Mouse (Mus musculus): ENCODE results near the gene Gm21637. TPM values are rescaled to one million over a fixed set of nuclear protein-coding genes. Genes with fewer than 3 reads are reported as not detected.
"Not testable (repeated sequence)": the region's sequence is repeated elsewhere in the genome, so short reads cannot be mapped to it uniquely, and the experiment has no call there.

Gm21637 gene
- polyA plus RNA-seq (2015; fragmentation: Nextera tagmentation; extraction: Ambion mirVana) = not detected in 2 replicates

DNA sequence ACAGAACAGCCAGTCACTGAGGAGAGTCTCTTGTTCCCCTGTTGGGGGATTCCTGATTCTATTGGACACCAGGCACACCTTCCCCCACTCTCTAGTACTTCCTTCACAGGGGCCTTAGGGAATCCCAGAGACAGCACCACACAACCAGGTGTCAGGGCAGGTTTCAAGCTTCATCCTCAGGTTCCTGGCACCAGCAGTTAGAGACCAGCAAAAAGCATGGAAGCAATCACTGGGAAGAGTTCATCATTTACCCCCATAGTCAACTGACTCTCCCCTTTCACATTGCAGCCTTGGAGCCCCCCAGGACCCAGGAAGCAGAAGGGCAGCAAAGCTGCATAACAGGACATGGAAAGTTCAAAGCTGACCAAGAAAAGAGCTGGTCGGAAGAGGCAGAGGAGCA, at the start of gene Gm21637:
TSS of gene Gm21637 (plus strand) at position 301 of the 400 bp plus-strand sequence.
- not testable (repeated sequence) for ATAC-seq; H3K36me3 ChIP-seq (ENCODE audit: insufficient read depth, low read length); H3K27me3 ChIP-seq (replicated peaks; ENCODE audit: insufficient read depth, low read length); H3K4me1 ChIP-seq (ENCODE audit: insufficient read depth, low read depth, low read length); H3K4me2 ChIP-seq (replicated peaks; ENCODE audit: low read depth, low read length); H3K9ac ChIP-seq (replicated peaks; ENCODE audit: low read depth); H3K9me3 ChIP-seq (ENCODE audit: low read length); DNase-seq (ENCODE audit: low spot score); H3K4me3 ChIP-seq (ENCODE audit: low read depth, low read length); H3K27ac ChIP-seq (ENCODE audit: low read length)
- WGBS = no CpG with 5 or more reads among the region's 1 CpGs

Other genes with a start within 250 kb of the Gm21637 start
- not detected in 2 replicates for gene Btbd35f25, start 244.9 kb upstream of the Gm21637 start, polyA plus RNA-seq (2015; fragmentation: Nextera tagmentation; extraction: Ambion mirVana)
- gene Btbd35f22, start 85.8 kb downstream of the Gm21637 start, polyA plus RNA-seq (2015; fragmentation: Nextera tagmentation; extraction: Ambion mirVana) = not detected in 2 replicates